In the genomic region with DNA sequence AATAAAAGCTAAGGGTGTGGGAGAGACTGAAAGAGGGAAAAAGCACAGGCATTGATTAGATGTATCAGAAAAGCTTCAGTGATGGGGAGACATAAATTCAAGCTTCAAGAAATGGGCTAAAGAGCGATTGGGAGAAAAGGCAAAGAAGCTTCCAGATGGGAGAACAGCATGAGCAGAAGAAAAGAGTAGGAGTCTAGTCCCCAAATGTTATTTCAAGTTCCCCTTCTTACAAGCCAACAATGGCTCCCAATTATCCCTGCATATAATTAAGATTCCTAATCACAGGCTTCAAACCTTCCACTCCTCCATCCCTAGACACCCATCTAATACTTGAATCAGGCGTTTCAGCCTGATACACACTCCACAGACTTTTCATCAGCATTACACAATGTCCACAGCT, we compare ENCODE assay signal across 21 mouse cellular contexts.
DNase-seq lines count a peak whose midpoint lies in the region; ATAC-seq and TF ChIP-seq lines count a peak whose summit lies in the region.
"Had no signal": no experiment of that assay in that cellular context is flagged by ENCODE, and none has a peak within 500 bp of the region (broad histone marks: within the 10 kb centered on the region; RNA-seq: fewer than 3 reads in every experiment).

No protein-coding gene starts in this region.

- no peak for TF ChIP-seq CTCF in brain, embryonic 14.5 days (IDR thresholded peaks at IDR 0.05; ENCODE audit: borderline replicate concordance, extremely low read depth, insufficient read depth, insufficient read length)

- no peak for ATAC-seq in granulocyte monocyte progenitor cell, adult 5-6 weeks (replicated peaks; ENCODE audit: poor library complexity, severe bottlenecking)
- ATAC-seq: CD4-positive, CD25-positive, alpha-beta regulatory T cell, adult 4 months; forebrain, embryonic 13.5 days; hindbrain, postnatal 0 days had no signal

- DNase-seq in layer of hippocampus, adult 11-12 months (ENCODE audit: low spot score), result peak; percentile 19
- DNase-seq in layer of hippocampus, postnatal 10 days (ENCODE audit: low spot score in 2 of 2), result no peak
- peak; percentile 43 for DNase-seq in layer of hippocampus, adult 9-11 months
- DNase-seq in layer of hippocampus, postnatal 25 days (ENCODE audit: extremely low spot score in 1 of 2, low spot score in 1 of 2), result no peak
- peak; percentile 75 for DNase-seq in brain, adult 2 months (ENCODE audit: low read depth, low spot score)
- peak; percentile 34 for DNase-seq in brain, embryonic 14.5 days (ENCODE audit: low read depth)
- no peak for DNase-seq in thymus, postnatal 4 days
- DNase-seq: adrenal gland, adult 2 months; adrenal gland, postnatal 14 days; cerebellum, adult 18-20 months; cerebellum, adult 9-10 months; cerebellum, postnatal 14 days; gastrocnemius, adult 2 months; gastrocnemius, postnatal 14 days; heart, adult 2 months; heart, postnatal 14 days; heart, postnatal 4 days had no signal

- no peak for TF ChIP-seq POLR2A in brain, embryonic 14.5 days (IDR thresholded peaks at IDR 0.05; ENCODE audit: borderline replicate concordance, extremely low read depth, insufficient read depth, insufficient read length, poor library complexity, severe bottlenecking)

Comparison
In these comparisons a context has a peak if more than half of its experiments do, and no peak if none do; other contexts are left out.
1. DNase-seq: peak in layer of hippocampus, adult 11-12 months (single experiment), layer of hippocampus, adult 9-11 months (single experiment), brain, adult 2 months (single experiment) and brain, embryonic 14.5 days (single experiment); none in layer of hippocampus, postnatal 10 days (0 of 2), layer of hippocampus, postnatal 25 days (0 of 2) and thymus, postnatal 4 days (single experiment).